Mouse (Mus musculus): Measurements from ENCODE around the gene Tepsin.

Tepsin gene

GRCm38 (mm10) chr11:120064006-120064667 lies 34.4 kb downstream of the Tepsin start:
- DNase-seq (ENCODE audit: low read depth, low spot score): no peak

- no peak for DNase-seq (ENCODE audit: low read depth, low spot score)
Measured at GRCm38 (mm10) chr11:120063326-120063725, 35.2 kb downstream of the Tepsin start.

- DNase-seq (ENCODE audit: low read depth, low spot score): no peak
Measured at GRCm38 (mm10) chr11:120060634-120061033, 37.9 kb downstream of the Tepsin start.

- DNase-seq (ENCODE audit: low read depth, low spot score): no peak
Measured at GRCm38 (mm10) chr11:120055953-120056732, 42.4 kb downstream of the Tepsin start.

- DNase-seq (ENCODE audit: low read depth, low spot score): no peak
Measured at GRCm38 (mm10) chr11:120053846-120054245, 44.7 kb downstream of the Tepsin start.

GRCm38 (mm10) chr11:120052274-120052673 lies 46.3 kb downstream of the Tepsin start:
- no peak for DNase-seq (ENCODE audit: low read depth, low spot score)

GRCm38 (mm10) chr11:120051124-120051811 lies 47.3 kb downstream of the Tepsin start:
- DNase-seq (ENCODE audit: low read depth, low spot score): no peak

GRCm38 (mm10) chr11:120049067-120049466 lies 49.5 kb downstream of the Tepsin start:
- DNase-seq (ENCODE audit: low read depth, low spot score): no peak

- no peak for DNase-seq (ENCODE audit: low read depth, low spot score)
Measured at GRCm38 (mm10) chr11:120048252-120048556, 50.3 kb downstream of the Tepsin start.

GRCm38 (mm10) chr11:120047531-120048251 lies 50.8 kb downstream of the Tepsin start:
- DNase-seq (ENCODE audit: low read depth, low spot score): no peak

GRCm38 (mm10) chr11:120046553-120047191 lies 51.9 kb downstream of the Tepsin start, which contains the start of gene Aatk:
TSS of gene Aatk (minus strand) at chr11:120047167.
- DNase-seq (ENCODE audit: low read depth, low spot score): no peak

GRCm38 (mm10) chr11:120045839-120046552 lies 52.5 kb downstream of the Tepsin start:
- no peak for DNase-seq (ENCODE audit: low read depth, low spot score)

- DNase-seq (ENCODE audit: low read depth, low spot score): no peak
Measured at GRCm38 (mm10) chr11:120045341-120045740, 53.2 kb downstream of the Tepsin start.

GRCm38 (mm10) chr11:120042141-120042838 lies 56.2 kb downstream of the Tepsin start:
- DNase-seq (ENCODE audit: low read depth, low spot score): no peak

GRCm38 (mm10) chr11:120041191-120042123 lies 57.1 kb downstream of the Tepsin start:
- no peak for DNase-seq (ENCODE audit: low read depth, low spot score)

Measured in c-Kit-negative CD71-positive TER-119-positive erythroid progenitor cells, embryonic 14.5 days (primary cell).